Mouse (Mus musculus) midbrain, postnatal 0 days (tissue): ENCODE measurements at regions not wholly inside any gene's neighbourhood (a gene's known extent, or its start where the extent isn't known, plus 50 kb on each side); places are given as distances from the start of the nearest gene placed in this dataset.

Source experiments
- ATAC-seq: fragments of 200-750 bp; cut with Nextera tagmentation; 2 replicates; pipeline ENCODE4 v1.8.0; 2017; ENCODE audit warnings: moderate number of reproducible peaks, mild to moderate bottlenecking, moderate TSS enrichment, moderate library complexity; ENCODE audit not compliant: low FRiP score
- DNase-seq: peaks from one replicate; pipeline ENCODE4 v3.0.0-alpha.2; 2015; ENCODE audit warnings: low spot score
- H3K27ac ChIP-seq: fragments of 300-500 bp; sonication (generic); 2 replicates; pipeline ENCODE4 v1.5.1; 2014; ENCODE audit warnings: low read depth, mild to moderate bottlenecking, low read length, mixed read lengths
- H3K27me3 ChIP-seq: fragments of 300-500 bp; sonication (generic); 2 replicates; pipeline ENCODE4 v1.6.1; 2014; ENCODE audit warnings: low read length, control low read depth, mixed read lengths; ENCODE audit not compliant: insufficient read depth
- H3K36me3 ChIP-seq: fragments of 300-500 bp; sonication (generic); 2 replicates; pipeline ENCODE4 v1.6.1; 2014; ENCODE audit warnings: low read length, control low read depth, mixed read lengths; ENCODE audit not compliant: insufficient read depth
- H3K4me1 ChIP-seq: fragments of 300-500 bp; sonication (generic); 2 replicates; pipeline ENCODE4 v1.6.1; 2014; ENCODE audit warnings: mild to moderate bottlenecking, control low read depth, antibody characterized with exemption, low read length, mixed read lengths; ENCODE audit not compliant: insufficient read depth
- H3K4me2 ChIP-seq: fragments of 300-500 bp; sonication (generic); 2 replicates; pipeline ENCODE4 v1.6.1; 2014; ENCODE audit warnings: low read depth, mild to moderate bottlenecking, low read length, mixed read lengths; ENCODE audit not compliant: poor library complexity, severe bottlenecking
- H3K4me3 ChIP-seq: fragments of 300-500 bp; sonication (generic); 2 replicates; pipeline ENCODE4 v1.5.1; 2014; ENCODE audit warnings: low read depth, mild to moderate bottlenecking, low read length, moderate library complexity
- H3K9ac ChIP-seq: fragments of 300-500 bp; sonication (generic); replicated peaks from 2 replicates; pipeline ENCODE4 v1.6.1; 2014; ENCODE audit warnings: mild to moderate bottlenecking, low read length, moderate library complexity, mixed read lengths; ENCODE audit not compliant: poor library complexity, severe bottlenecking
- H3K9me3 ChIP-seq: fragments of 300-500 bp; sonication (generic); 2 replicates; pipeline ENCODE4 v1.6.1; 2016; ENCODE audit warnings: low read length, control low read depth
- CTCF ChIP-seq: IDR thresholded peaks from 2 replicates; pipeline ENCODE4 v1.5.1; 2016; ENCODE audit warnings: antibody characterized with exemption, mild to moderate bottlenecking
- WGBS: fragments of 180-500 bp; shearing (Covaris S2); extraction: QIAGEN DNeasy Blood & Tissue Kit; methylation state at CpG from one replicate; pipeline ENCODE4 v1.1.7; 2014; 5-methylcytosine and 5-hydroxymethylcytosine counted together

DNA sequence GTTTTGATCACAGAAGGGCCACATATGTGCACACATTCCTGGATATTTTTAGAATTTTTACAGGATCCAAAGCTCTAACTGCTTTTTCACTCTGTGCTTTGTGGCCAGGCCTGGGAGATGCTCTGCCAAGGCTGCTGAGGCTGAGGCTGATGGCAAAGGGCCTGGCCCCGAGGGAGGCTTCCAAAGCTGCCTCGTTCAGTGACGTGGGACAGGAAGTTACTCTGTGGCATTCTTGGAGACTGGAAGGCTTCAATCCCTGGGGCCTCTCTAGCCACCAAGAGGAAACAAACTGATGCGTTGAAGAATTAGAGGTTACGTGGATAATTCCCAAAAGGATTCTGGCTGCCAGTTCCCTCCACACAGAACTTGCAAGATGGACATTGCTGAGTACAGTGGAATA lies 112.8 kb downstream of the Sec61b start:
- no peak for ATAC-seq

DNA sequence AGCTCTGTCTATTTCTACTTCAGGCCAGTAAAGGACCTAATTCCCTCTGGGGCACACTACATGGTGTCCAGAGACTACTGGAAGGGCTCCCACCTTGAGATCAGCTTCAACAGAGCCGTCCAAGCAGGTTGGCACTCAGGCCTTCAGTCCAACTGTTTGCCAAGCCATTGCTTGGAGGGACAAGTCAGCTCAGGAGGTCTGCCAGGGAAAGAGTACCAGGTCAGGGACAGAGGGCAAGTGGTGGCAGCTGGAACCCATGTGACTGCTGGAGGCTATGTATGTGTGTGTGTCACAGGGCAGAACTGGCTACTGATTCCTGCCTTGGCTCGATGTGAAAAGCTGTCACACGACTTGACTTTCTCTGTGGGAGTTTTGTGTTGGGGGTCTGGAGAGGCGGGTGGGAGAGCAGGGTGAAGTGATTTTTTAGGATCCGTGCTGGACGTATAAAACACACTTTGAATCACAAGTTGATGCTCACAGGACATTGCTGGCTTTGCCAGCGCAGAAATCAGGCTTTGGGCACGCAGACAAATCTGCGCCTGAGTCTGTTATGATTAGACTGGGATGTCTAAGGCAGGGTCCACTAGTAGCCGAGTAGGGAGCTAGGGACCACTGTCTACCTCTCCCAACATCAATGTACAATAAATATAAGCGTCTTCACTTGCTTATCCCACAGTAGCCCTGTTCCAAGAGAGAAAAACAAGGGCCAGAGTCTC lies 118.0 kb downstream of the Sec61b start:
- TF ChIP-seq CTCF = no peak
- Histone ChIP-seq H3K4me3 (no peak overlapping the region), H3K27ac (no peak overlapping the region), H3K4me1 (no peaks in the 10 kb centered on the region), H3K9me3 (no peaks in the 10 kb centered on the region), H3K4me2 (no peak overlapping the region), H3K9ac (no peak overlapping the region), H3K36me3 (no peaks in the 10 kb centered on the region), H3K27me3 (no peaks in the 10 kb centered on the region)
- no peak for ATAC-seq
- peak; percentile 36 for DNase-seq
- 84% methylated on average over 11 of the region's 11 CpGs for WGBS

More for the DNA sequence above, 112.8 kb downstream of the Sec61b start:
- Histone ChIP-seq H3K9ac (no peak overlapping the region), H3K27ac (no peak overlapping the region), H3K4me3 (no peak overlapping the region), H3K4me2 (no peak overlapping the region), H3K9me3 (no peaks in the 10 kb centered on the region), H3K27me3 (no peaks in the 10 kb centered on the region), H3K36me3 (no peaks in the 10 kb centered on the region), H3K4me1 (no peaks in the 10 kb centered on the region)
- no peak for DNase-seq
- WGBS = 65% methylated on average over 5 of the region's 5 CpGs
- TF ChIP-seq CTCF = no peak

DNA sequence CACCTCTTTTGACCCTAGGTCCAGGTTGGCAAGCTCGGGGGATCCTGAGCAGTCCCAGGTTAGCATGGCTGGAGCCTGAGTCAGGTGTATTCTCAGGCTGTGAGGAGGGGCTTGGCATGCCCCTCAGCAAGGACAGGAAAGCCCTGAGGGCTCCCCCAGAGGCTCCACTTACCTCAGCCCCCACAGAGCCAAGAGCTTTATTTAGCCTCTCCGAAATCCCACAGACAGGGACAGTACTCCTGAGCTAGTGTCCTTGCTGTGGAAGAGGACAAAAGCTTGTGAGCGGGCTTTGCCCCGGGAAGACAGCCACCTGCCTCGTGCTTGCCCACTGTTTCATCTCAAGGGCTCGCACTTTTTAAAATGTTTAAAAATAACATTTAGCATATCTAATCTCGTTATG lies 118.7 kb downstream of the Sec61b start:
- DNase-seq (no peak), ATAC-seq (no peak)
- Histone ChIP-seq H3K9me3 (no peaks in the 10 kb centered on the region), H3K4me2 (no peak overlapping the region), H3K4me1 (no peaks in the 10 kb centered on the region), H3K9ac (no peak overlapping the region), H3K36me3 (no peaks in the 10 kb centered on the region), H3K27me3 (no peaks in the 10 kb centered on the region), H3K27ac (no peak overlapping the region), H3K4me3 (no peak overlapping the region)
- 54% methylated on average over 7 of the region's 7 CpGs for WGBS
- no peak for TF ChIP-seq CTCF

DNA sequence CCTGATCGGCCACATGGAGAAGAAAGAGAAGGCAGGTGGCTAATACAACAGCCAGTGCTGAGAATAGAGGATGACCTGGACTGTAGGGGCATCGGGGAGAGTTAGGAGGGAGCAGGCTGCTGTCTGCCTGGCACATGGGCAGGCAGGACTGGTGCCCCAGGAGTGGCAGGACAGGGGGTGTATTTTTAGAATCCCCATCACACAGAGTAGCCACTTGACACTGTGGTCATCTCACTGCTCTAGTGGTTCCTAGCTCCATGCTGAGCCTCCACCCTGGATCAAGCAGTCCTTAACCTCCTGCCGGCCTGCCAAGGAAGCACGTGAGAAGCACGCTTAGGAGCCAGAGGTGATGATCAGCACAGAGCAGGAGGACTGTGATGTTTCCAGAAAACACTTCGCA lies 119.7 kb downstream of the Sec61b start:
- H3K27ac ChIP-seq = no peak overlapping the region
- 68% methylated on average over 6 of the region's 6 CpGs for WGBS
- no peaks in the 10 kb centered on the region for H3K27me3 ChIP-seq
- H3K4me1 ChIP-seq = no peaks in the 10 kb centered on the region
- no peak for TF ChIP-seq CTCF
- H3K9me3 ChIP-seq = no peaks in the 10 kb centered on the region
- no peaks in the 10 kb centered on the region for H3K36me3 ChIP-seq
- ATAC-seq = no peak
- DNase-seq = no peak
- H3K4me2 ChIP-seq = no peak overlapping the region
- H3K4me3 ChIP-seq = no peak overlapping the region
- no peak overlapping the region for H3K9ac ChIP-seq

DNA sequence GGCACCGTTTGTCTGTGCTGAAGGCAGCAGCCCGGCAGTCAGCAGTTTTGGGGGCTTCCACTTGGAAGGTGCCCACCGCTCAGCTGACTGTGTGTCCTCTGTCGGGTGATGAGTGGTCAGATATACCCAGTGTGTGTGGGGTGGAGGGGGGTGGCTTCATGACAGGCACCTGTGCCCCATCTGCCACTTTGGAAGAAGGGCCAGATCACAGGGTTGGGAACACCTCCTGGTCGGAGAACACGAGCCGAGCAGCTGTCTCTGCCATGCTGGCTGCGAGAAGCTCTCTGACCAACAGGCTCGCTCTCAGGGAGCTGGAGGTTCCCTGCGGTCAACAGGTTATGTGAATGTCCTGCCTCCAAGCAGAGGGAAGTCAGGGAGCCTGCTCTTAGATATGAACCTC lies 121.4 kb downstream of the Sec61b start:
- no peak for DNase-seq
- Histone ChIP-seq H3K36me3 (no peaks in the 10 kb centered on the region), H3K9ac (no peak overlapping the region), H3K4me1 (no peaks in the 10 kb centered on the region), H3K27me3 (no peaks in the 10 kb centered on the region), H3K9me3 (no peaks in the 10 kb centered on the region), H3K4me3 (no peak overlapping the region), H3K4me2 (no peak overlapping the region), H3K27ac (no peak overlapping the region)
- no peak for ATAC-seq
- no peak for TF ChIP-seq CTCF
- 89% methylated on average over 10 of the region's 10 CpGs for WGBS

DNA sequence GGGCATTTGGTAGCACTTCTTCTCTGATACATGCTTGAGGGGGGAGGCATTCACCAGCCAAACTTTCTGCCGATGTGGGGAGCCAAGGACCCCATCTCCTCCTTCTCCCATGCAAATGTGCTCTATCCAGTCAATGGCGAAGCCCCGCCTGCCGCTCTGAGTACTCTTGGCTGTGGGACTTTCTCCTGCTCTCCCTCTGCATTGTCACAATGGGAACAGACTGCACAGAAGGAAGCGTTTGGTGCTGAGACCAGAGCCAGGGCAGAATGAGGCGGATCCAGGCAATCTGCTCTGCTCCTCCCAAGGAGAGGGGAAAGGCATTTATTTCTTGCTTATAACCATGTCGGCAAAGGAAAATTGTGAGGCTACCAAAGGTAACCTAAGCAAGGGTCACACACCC lies 123.1 kb downstream of the Sec61b start:
- DNase-seq = peak; percentile 26
- no peak overlapping the region for H3K27ac ChIP-seq
- no peak for TF ChIP-seq CTCF

More for the DNA sequence above, 123.1 kb downstream of the Sec61b start:
- no peaks in the 10 kb centered on the region for H3K9me3 ChIP-seq
- no peak overlapping the region for H3K9ac ChIP-seq
- H3K4me3 ChIP-seq = no peak overlapping the region
- H3K4me1 ChIP-seq = no peaks in the 10 kb centered on the region
- WGBS = 61% methylated on average over 7 of the region's 7 CpGs
- H3K36me3 ChIP-seq = no peaks in the 10 kb centered on the region
- no peak for ATAC-seq
- H3K4me2 ChIP-seq = no peak overlapping the region
- no peaks in the 10 kb centered on the region for H3K27me3 ChIP-seq
